Mouse (Mus musculus) lung, postnatal 0 days (tissue): ENCODE data around the gene Col23a1. TPM values are rescaled to one million over a fixed set of nuclear protein-coding genes. Genes with fewer than 3 reads are reported as not detected.

Experiments
- ATAC-seq: fragments of 200-750 bp; cut with Nextera tagmentation; 2 replicates; pipeline ENCODE4 v1.8.0; 2017; ENCODE audit warnings: moderate library complexity
- DNase-seq: peaks from one replicate; pipeline ENCODE4 v3.0.0-alpha.2; 2016; ENCODE audit warnings: low spot score
- H3K27ac ChIP-seq: fragments of 300-500 bp; sonication (generic); 2 replicates; pipeline ENCODE4 v1.5.1; 2014; ENCODE audit warnings: antibody characterized with exemption, mild to moderate bottlenecking, low read length, mixed read lengths
- H3K27me3 ChIP-seq: fragments of 300-500 bp; sonication (generic); replicated peaks from 2 replicates; pipeline ENCODE4 v1.6.1; 2014; ENCODE audit warnings: low read length, mixed read lengths; ENCODE audit not compliant: insufficient read depth
- H3K36me3 ChIP-seq: fragments of 300-500 bp; sonication (generic); 2 replicates; pipeline ENCODE4 v1.6.1; 2014; ENCODE audit warnings: low read length, mixed read lengths; ENCODE audit not compliant: insufficient read depth
- H3K4me1 ChIP-seq: fragments of 300-500 bp; sonication (generic); 2 replicates; pipeline ENCODE4 v1.6.1; 2014; ENCODE audit warnings: antibody characterized with exemption, low read depth, low read length, mixed read lengths; ENCODE audit not compliant: insufficient read depth
- H3K4me2 ChIP-seq: fragments of 300-500 bp; sonication (generic); replicated peaks from 2 replicates; pipeline ENCODE4 v1.6.1; 2014; ENCODE audit warnings: low read depth, mild to moderate bottlenecking, low read length, moderate library complexity, mixed read lengths
- H3K4me3 ChIP-seq: fragments of 300-500 bp; sonication (generic); 2 replicates; pipeline ENCODE4 v1.5.1; 2014; ENCODE audit warnings: low read depth, low read length
- H3K9ac ChIP-seq: fragments of 300-500 bp; sonication (generic); replicated peaks from 2 replicates; pipeline ENCODE4 v1.6.1; 2014; ENCODE audit warnings: low read depth, mild to moderate bottlenecking
- H3K9me3 ChIP-seq: fragments of 300-500 bp; sonication (generic); 2 replicates; pipeline ENCODE4 v1.6.1; 2016; ENCODE audit warnings: low read length, mixed read lengths
- CTCF ChIP-seq: IDR thresholded peaks from 2 replicates; pipeline ENCODE4 v1.5.1; 2016; ENCODE audit warnings: antibody characterized with exemption, mild to moderate bottlenecking
- EP300 ChIP-seq: IDR thresholded peaks from 2 replicates; pipeline ENCODE4 v1.6.1; 2016; ENCODE audit warnings: antibody characterized with exemption, mild to moderate bottlenecking, control low read depth
- WGBS: fragments of 180-500 bp; shearing (Covaris S2); extraction: QIAGEN DNeasy Blood & Tissue Kit; methylation state at CpG from one replicate; pipeline ENCODE4 v1.1.7; 2014; 5-methylcytosine and 5-hydroxymethylcytosine counted together
- polyA plus RNA-seq: library from polyadenylated mRNA; unstranded; fragments of >200 nt; fragmentation: Nextera tagmentation; extraction: Ambion mirVana; gene quantifications from 2 replicates; pipeline ENCODE4 v1.2.1, GENCODE M21; 2015

The Col23a1 gene
- polyA plus RNA-seq, 1 experiment from 2014 or later: 17.2 TPM

DNA sequence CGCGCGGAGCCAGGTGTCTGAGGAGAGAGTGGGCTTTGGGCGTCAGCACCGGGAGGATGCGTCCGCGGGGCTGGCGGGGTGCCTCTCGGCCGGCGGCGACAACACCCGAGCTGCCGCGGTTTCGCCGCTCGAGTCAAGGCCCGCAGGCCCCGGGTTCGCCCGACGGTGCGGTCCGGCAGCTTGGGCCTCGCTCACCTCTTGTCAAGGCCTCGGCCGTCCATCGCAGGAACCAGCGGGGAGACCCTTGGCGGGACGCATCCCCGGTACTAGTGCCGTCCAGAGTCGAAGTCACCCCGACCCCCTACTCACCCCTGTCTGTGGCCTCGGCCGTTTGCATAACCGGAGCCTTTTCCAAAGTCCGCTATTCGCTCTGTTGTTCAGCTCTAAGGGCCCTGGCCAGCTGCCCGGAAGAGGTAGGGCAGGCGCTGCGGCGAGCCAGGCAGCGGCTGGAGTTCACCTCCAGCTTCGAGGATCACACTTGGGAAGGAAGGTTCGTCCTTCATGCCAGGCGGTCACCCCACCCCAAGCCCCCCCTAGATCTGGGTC lies 26.4 kb upstream of the Col23a1 start:
- TF ChIP-seq CTCF (no peak), EP300 (no peak)
- peak; percentile 45 for ATAC-seq
- WGBS: under 1% methylated on average over 50 of the region's 50 CpGs

DNA sequence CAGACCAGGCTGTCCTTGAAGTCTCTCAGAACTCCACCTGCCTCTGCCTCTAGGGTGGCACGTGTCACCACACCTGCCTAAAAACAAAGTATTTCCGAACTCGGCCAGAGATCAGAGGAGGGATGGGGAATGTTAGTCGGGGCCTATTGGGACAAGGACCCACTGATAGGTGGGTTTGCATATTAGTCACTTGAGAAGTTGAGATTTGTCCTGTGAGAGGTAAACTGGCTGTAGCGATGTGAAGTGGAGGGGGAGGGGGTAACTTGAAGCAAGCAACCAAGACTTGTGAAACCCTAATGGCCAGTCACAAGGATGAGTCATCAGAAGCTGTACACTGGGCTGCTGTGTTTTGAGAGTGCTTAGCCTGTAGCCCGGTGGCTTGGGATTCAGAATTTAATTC lies 25.4 kb upstream of the Col23a1 start:
- no peaks in the 10 kb centered on the region for H3K9me3 ChIP-seq
- ATAC-seq (peak; percentile 47), DNase-seq (peak; percentile 95)
- H3K4me1 ChIP-seq: peaks cover 8% of the 10 kb centered on the region; the same call in 1 of the 2 replicates
- TF ChIP-seq CTCF (no peak), EP300 (no peak)
- no peak overlapping the region for H3K9ac ChIP-seq
- H3K27ac ChIP-seq: peak overlapping the region; percentile 94
- peak overlapping the region; percentile 97 for H3K4me3 ChIP-seq
- no peaks in the 10 kb centered on the region for H3K27me3 ChIP-seq
- 7% methylated on average over 6 of the region's 6 CpGs for WGBS
- peak overlapping the region; percentile 84 for H3K4me2 ChIP-seq
- H3K36me3 ChIP-seq: no peaks in the 10 kb centered on the region

More for the DNA sequence above, 26.4 kb upstream of the Col23a1 start:
- peak overlapping the region; percentile 84 for H3K4me2 ChIP-seq
- H3K27ac ChIP-seq: peak overlapping the region; percentile 94
- H3K4me1 ChIP-seq: peaks cover 8% of the 10 kb centered on the region; the same call in 1 of the 2 replicates
- peak overlapping the region; percentile 97 for H3K4me3 ChIP-seq
- no peaks in the 10 kb centered on the region for H3K27me3 ChIP-seq
- peak overlapping the region; percentile 96 for H3K9ac ChIP-seq
- DNase-seq: peak; percentile 78
- no peaks in the 10 kb centered on the region for H3K9me3 ChIP-seq
- H3K36me3 ChIP-seq: no peaks in the 10 kb centered on the region

DNA sequence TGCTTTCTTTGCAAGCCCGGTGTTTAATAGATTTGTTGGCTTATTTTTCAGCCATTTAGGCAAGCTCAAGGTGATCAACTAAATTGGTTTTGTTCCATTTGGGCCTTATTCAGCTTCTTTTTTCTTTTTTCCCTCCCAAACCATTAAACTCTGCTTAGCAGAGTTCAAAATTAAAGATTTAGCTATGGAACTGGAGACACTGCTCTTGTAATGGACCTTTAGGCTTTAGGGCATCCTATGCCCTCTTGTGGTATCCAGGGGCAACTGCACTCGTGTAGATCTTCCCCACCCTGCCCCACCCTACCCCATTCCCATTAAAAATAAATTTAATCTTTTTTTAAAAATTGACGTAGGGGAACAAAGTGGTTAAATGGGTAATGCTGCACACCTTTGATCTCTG lies 24.4 kb upstream of the Col23a1 start:
- H3K27ac ChIP-seq: no peak overlapping the region
- TF ChIP-seq CTCF (peak; percentile 68), EP300 (no peak)
- peak overlapping the region; percentile 84; the same call in 1 of the 2 replicates for H3K4me2 ChIP-seq
- no peaks in the 10 kb centered on the region for H3K9me3 ChIP-seq
- H3K27me3 ChIP-seq: no peaks in the 10 kb centered on the region
- H3K36me3 ChIP-seq: no peaks in the 10 kb centered on the region
- H3K9ac ChIP-seq: no peak overlapping the region
- peak; percentile 74 for DNase-seq
- no peak for ATAC-seq
- peaks cover 8% of the 10 kb centered on the region; the same call in 1 of the 2 replicates for H3K4me1 ChIP-seq
- WGBS: 41% methylated on average over 3 of the region's 3 CpGs
- no peak overlapping the region for H3K4me3 ChIP-seq

DNA sequence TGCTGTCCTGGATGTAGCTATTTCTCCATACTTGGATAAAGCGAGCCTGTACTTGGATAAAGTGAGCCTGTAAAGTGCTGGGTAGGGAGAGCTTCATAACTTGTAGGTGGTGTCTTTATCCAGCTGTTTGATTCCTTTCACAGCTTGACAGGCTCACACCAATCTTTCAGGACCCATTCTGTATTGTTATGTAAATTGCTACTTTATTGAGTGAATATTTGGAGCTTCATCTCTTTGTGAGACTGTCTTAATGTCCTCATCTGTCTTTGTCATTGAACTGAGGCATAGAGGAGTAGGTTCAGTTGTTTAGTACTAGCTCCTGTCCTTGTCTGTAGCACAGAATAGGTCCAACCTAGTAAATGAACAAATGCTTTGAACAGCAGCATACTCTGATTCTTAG lies 15.3 kb upstream of the Col23a1 start:
- Histone ChIP-seq H3K9me3 (no peaks in the 10 kb centered on the region), H3K4me1 (no peaks in the 10 kb centered on the region), H3K27me3 (no peaks in the 10 kb centered on the region), H3K9ac (no peak overlapping the region), H3K36me3 (peaks cover 43% of the 10 kb centered on the region; the same call in 1 of the 2 replicates), H3K4me3 (no peak overlapping the region), H3K27ac (no peak overlapping the region), H3K4me2 (no peak overlapping the region)
- TF ChIP-seq CTCF: no peak
- no peak for TF ChIP-seq EP300
- ATAC-seq (no peak), DNase-seq (no peak)
- 92% methylated on average over 1 of the region's 1 CpGs for WGBS

DNA sequence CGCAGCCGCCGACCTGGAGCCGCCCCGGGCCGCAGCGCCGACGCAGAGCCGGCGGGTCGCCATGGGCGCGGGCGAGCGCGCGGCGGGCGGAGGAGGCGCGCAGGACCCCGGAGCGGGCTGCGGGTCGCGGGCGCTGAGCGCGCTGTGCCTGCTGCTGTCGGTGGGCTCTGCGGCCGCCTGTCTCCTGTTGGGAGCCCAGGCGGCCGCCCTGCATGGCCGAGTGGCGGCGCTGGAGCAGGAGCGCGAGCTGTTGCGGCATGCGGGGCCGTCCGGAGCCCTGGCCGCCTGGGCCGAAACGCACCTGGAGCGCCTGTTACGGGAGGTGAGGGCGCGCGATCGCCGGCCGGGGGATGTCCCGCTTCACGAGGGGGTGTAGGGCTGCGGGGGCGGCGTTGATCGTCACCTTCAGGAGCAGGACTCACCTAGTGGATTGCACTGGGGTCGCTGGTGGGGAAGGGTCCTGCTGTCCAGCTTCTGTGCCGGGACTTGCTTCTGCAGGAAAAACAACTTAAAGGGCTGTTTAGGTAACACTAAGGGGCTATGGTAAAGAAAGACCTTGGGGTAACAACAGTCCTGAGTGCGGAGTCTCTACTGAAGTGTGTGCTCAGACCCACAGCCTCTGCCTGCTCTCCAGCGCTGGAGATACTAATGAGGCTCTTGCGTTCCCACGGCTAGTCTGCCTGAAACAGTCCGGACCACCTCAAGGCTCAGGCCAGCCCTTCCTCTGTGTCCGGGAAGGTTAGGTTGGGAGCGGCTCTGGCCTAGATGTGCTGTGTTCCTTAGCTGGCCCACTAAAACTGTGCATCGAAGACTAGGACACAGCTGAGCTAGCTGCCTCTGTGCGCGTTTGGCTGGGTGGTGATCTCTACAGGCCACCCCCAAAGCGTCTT lies 591 bp downstream of the Col23a1 start:
- Histone ChIP-seq H3K9ac (peak overlapping the region; percentile 36), H3K36me3 (no peaks in the 10 kb centered on the region), H3K9me3 (no peaks in the 10 kb centered on the region), H3K27me3 (no peaks in the 10 kb centered on the region; the same call in 1 of the 2 replicates), H3K27ac (peak overlapping the region; percentile 80), H3K4me3 (peak overlapping the region; percentile 65), H3K4me1 (no peaks in the 10 kb centered on the region), H3K4me2 (peak overlapping the region; percentile 96)
- DNase-seq (peak; percentile 71), ATAC-seq (peak; percentile 77)
- peak; percentile 65 for TF ChIP-seq CTCF
- no peak for TF ChIP-seq EP300
- 3% methylated on average over 38 of the region's 74 CpGs for WGBS

DNA sequence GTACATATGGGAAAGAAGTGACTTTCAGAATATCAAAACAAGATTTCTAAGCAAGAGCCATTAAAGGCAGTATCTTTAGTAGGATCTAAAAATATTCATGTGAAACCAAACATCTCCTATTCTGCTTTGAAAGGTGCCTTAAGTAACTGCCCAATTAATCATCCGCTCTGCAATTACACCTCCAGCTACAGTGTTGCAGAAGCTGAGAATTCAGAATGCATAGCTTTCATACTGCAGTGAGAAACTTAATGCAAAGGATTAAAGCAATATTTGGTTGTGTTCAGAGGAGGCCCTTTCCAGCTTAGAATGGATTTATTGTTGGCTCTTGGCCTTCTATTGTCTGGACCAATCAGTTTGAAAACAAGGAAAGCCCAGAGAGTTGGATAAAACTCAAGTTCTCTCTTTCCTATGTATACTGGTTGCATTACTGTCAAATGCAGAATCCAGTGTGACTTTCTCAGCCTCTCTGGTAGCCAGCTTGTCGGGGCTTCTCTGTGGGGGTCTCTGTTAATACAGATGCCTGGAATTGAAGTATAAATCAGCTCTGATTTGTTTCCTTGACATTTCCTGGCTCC lies 4.3 kb downstream of the Col23a1 start:
- H3K27ac ChIP-seq: no peak overlapping the region
- H3K27me3 ChIP-seq: no peaks in the 10 kb centered on the region; the same call in 1 of the 2 replicates
- no peak overlapping the region for H3K9ac ChIP-seq
- DNase-seq: no peak
- no peak for ATAC-seq
- TF ChIP-seq EP300 (no peak), CTCF (no peak)
- no peaks in the 10 kb centered on the region for H3K36me3 ChIP-seq
- no peaks in the 10 kb centered on the region for H3K9me3 ChIP-seq
- no peak overlapping the region for H3K4me3 ChIP-seq
- no peaks in the 10 kb centered on the region for H3K4me1 ChIP-seq
- 55% methylated on average over 2 of the region's 2 CpGs for WGBS
- H3K4me2 ChIP-seq: no peak overlapping the region
